Mouse (Mus musculus) limb, embryonic 11.5 days (tissue): ENCODE results near the gene Atp13a3. TPM values are rescaled to one million over a fixed set of nuclear protein-coding genes. Genes with fewer than 3 reads are reported as not detected.

Experiments used
- ATAC-seq: fragments of 200-750 bp; cut with Nextera tagmentation; 2 replicates; pipeline ENCODE4 v1.8.0; 2017; ENCODE audit warnings: low read depth; ENCODE audit not compliant: insufficient number of reproducible peaks, low FRiP score, low TSS enrichment
- DNase-seq: peaks from one replicate; pipeline ENCODE4 v3.0.0-alpha.2; 2015; ENCODE audit warnings: low spot score
- H3K27ac ChIP-seq: fragments of 300-500 bp; sonication (generic); replicated peaks from 2 replicates; pipeline ENCODE4 v1.5.1; 2014; ENCODE audit warnings: low read depth, mild to moderate bottlenecking, low read length
- H3K27me3 ChIP-seq: fragments of 300-500 bp; sonication (generic); 2 replicates; pipeline ENCODE4 v1.6.1; 2014; ENCODE audit warnings: mild to moderate bottlenecking, low read length, mixed read lengths; ENCODE audit not compliant: control insufficient read depth, insufficient read depth
- H3K36me3 ChIP-seq: fragments of 300-500 bp; sonication (generic); 2 replicates; pipeline ENCODE4 v1.6.1; 2014; ENCODE audit warnings: mild to moderate bottlenecking, low read length, moderate library complexity, mixed read lengths; ENCODE audit not compliant: control insufficient read depth, insufficient read depth
- H3K4me1 ChIP-seq: fragments of 300-500 bp; sonication (generic); 2 replicates; pipeline ENCODE4 v1.6.1; 2014; ENCODE audit warnings: low read length, mixed read lengths; ENCODE audit not compliant: control insufficient read depth, insufficient read depth
- H3K4me2 ChIP-seq: fragments of 300-500 bp; sonication (generic); 2 replicates; pipeline ENCODE4 v1.6.1; 2014; ENCODE audit warnings: low read depth, mild to moderate bottlenecking, moderate library complexity; ENCODE audit not compliant: severe bottlenecking
- H3K4me3 ChIP-seq: fragments of 300-500 bp; sonication (generic); 2 replicates; pipeline ENCODE4 v1.5.1; 2014; ENCODE audit warnings: low read depth, low read length
- H3K9ac ChIP-seq: fragments of 300-500 bp; sonication (generic); 2 replicates; pipeline ENCODE4 v1.6.1; 2014; ENCODE audit warnings: mild to moderate bottlenecking, low read length
- H3K9me3 ChIP-seq: fragments of 300-500 bp; sonication (generic); 2 replicates; pipeline ENCODE4 v1.6.1; 2016; ENCODE audit warnings: low read length; ENCODE audit not compliant: control insufficient read depth
- WGBS: fragments of 180-500 bp; shearing (Covaris S2); extraction: QIAGEN DNeasy Blood & Tissue Kit; methylation state at CpG from one replicate; pipeline ENCODE4 v1.1.7; 2014; 5-methylcytosine and 5-hydroxymethylcytosine counted together
- polyA plus RNA-seq: library from polyadenylated mRNA; unstranded; fragments of >200 nt; fragmentation: Nextera tagmentation; extraction: Ambion mirVana; gene quantifications from 2 replicates; pipeline ENCODE4 v1.2.1, GENCODE M21; 2014

The Atp13a3 gene
- polyA plus RNA-seq, 1 experiment from 2014 or later: 14.1 TPM

- H3K27ac ChIP-seq: no peak overlapping the region
- no peak overlapping the region for H3K9ac ChIP-seq
- no peak for ATAC-seq
- WGBS: 87% methylated on average over 15 of the region's 15 CpGs
- DNase-seq: no peak
- no peaks in the 10 kb centered on the region for H3K9me3 ChIP-seq
- peaks cover 23% of the 10 kb centered on the region for H3K4me1 ChIP-seq
- H3K36me3 ChIP-seq: no peaks in the 10 kb centered on the region
- H3K4me3 ChIP-seq: no peak overlapping the region
- H3K4me2 ChIP-seq: no peak overlapping the region
- no peaks in the 10 kb centered on the region for H3K27me3 ChIP-seq
Observed at GRCm38 (mm10) chr16:30275558-30276340, 130.0 kb downstream of the Atp13a3 start.

- Histone ChIP-seq H3K9me3 (no peaks in the 10 kb centered on the region), H3K27me3 (no peaks in the 10 kb centered on the region), H3K36me3 (no peaks in the 10 kb centered on the region), H3K4me2 (no peak overlapping the region), H3K4me1 (peaks cover 12% of the 10 kb centered on the region), H3K4me3 (no peak overlapping the region), H3K27ac (no peak overlapping the region), H3K9ac (no peak overlapping the region)
- WGBS: 92% methylated on average over 8 of the region's 8 CpGs
- ATAC-seq (no peak), DNase-seq (no peak)
Observed at GRCm38 (mm10) chr16:30273065-30273464, 132.7 kb downstream of the Atp13a3 start.

DNA sequence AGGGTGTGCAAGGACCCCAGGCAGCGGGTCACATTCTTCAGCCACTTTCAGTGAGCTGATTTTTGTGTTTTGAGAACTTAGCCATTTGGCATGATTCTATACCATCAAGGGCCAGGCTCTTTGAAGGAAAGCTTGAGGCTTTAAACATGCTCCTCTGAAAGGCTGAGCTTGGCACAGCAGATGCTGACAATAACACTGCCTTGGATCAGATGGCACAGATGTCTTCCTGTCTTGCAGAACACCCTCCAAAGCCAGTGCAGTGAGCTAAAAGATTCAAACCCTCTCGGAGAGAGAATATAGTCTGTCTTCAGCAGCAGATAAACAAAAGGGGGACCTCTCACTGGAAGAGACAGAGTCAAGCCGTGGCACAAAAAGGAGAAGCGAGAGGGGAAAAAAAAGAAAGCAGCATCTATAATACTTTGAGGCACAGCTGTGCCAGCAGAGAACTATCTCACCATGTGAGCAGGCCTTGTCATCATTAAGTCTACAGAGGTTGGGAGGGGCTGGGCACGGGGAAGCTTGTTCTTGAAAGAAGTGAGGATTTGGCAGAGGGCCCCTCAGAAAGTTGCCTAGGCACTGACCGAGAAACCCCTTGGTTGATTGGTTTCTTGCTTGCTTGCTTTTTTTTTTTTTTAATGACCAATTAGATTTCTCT, 133.7 kb downstream of the Atp13a3 start:
- DNase-seq (no peak), ATAC-seq (no peak)
- no peak overlapping the region for H3K9ac ChIP-seq
- no peaks in the 10 kb centered on the region for H3K27me3 ChIP-seq
- 71% methylated on average over 6 of the region's 6 CpGs for WGBS
- H3K4me3 ChIP-seq: no peak overlapping the region
- H3K4me1 ChIP-seq: peaks cover 12% of the 10 kb centered on the region
- H3K9me3 ChIP-seq: no peaks in the 10 kb centered on the region
- no peaks in the 10 kb centered on the region for H3K36me3 ChIP-seq
- no peak overlapping the region for H3K4me2 ChIP-seq
- H3K27ac ChIP-seq: no peak overlapping the region

DNA sequence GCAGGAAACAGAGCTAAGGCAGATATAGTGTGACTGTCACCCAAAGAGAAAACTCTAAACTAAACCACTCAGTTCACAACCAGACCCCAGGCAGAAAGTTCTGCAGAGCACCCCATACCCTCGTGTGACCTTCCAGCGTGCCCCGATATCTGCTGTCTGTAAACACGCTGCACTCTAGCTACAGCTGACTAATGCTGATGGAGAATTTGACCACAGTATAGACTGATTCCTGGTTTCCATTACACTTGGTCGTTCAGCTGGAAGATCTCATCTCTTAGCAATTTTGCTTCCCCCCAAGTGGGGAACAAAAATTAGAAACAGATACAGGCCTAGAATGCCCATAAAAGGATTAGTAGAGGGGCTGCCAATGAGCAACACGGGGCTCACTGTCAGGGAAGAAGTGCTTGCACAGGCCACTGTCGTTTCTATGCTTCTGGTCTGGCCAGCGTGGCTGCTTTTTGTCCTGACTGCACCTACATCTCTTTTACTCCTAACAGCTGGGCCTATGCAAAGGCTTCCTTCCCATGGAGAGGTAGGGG, 134.5 kb downstream of the Atp13a3 start:
- Histone ChIP-seq H3K4me2 (no peak overlapping the region), H3K9ac (no peak overlapping the region), H3K36me3 (no peaks in the 10 kb centered on the region), H3K4me3 (no peak overlapping the region), H3K27ac (no peak overlapping the region), H3K27me3 (no peaks in the 10 kb centered on the region), H3K9me3 (no peaks in the 10 kb centered on the region), H3K4me1 (peaks cover 12% of the 10 kb centered on the region)
- WGBS: 37% methylated on average over 8 of the region's 8 CpGs
- no peak for ATAC-seq
- DNase-seq: no peak

DNA sequence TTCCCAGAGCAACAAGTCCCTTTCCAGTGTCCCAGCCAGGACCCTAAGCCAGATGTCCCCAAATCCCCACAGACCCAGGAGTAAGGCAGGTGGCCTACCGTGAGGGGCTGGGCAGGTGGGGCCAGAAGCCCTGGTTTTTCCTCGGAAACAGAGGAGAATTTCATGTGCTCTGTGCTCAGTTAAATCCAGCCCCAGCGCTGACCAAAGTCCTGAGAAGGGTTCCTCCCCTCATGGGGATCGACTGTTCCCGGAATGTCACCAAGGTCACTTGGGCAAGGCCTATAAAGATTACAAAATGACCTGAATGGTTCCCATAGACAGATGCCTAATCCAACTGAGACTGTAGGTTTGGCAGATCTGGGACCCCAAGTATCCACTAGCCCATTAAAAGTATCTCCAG, 138.4 kb downstream of the Atp13a3 start, which contains the start of gene Cpn2:
Gene Cpn2, minus strand, starts transcription at position 141 of the 400 bp plus-strand sequence.
- H3K4me2 ChIP-seq: no peak within 1 kb of the TSS
- H3K36me3 ChIP-seq: no peaks in the 10 kb centered on the region
- no peaks in the 10 kb centered on the region for H3K9me3 ChIP-seq
- H3K27me3 ChIP-seq: no peaks in the 10 kb centered on the region
- H3K4me3 ChIP-seq: no peak within 1 kb of the TSS
- 77% methylated on average over 5 of the region's 5 CpGs for WGBS
- no peak for ATAC-seq
- H3K9ac ChIP-seq: no peak within 1 kb of the TSS
- H3K4me1 ChIP-seq: peaks cover 12% of the 10 kb centered on the region
- no peak within 1 kb of the TSS for H3K27ac ChIP-seq
- no peak for DNase-seq

- peaks cover 5% of the 10 kb centered on the region for H3K4me1 ChIP-seq
- H3K27me3 ChIP-seq: no peaks in the 10 kb centered on the region
- H3K9ac ChIP-seq: no peak overlapping the region
- 81% methylated on average over 5 of the region's 5 CpGs for WGBS
- H3K9me3 ChIP-seq: no peaks in the 10 kb centered on the region
- ATAC-seq (no peak), DNase-seq (no peak)
- H3K36me3 ChIP-seq: no peaks in the 10 kb centered on the region
- H3K27ac ChIP-seq: no peak overlapping the region
- H3K4me3 ChIP-seq: no peak overlapping the region
- no peak overlapping the region for H3K4me2 ChIP-seq
Observed at GRCm38 (mm10) chr16:30266561-30266960, 139.2 kb downstream of the Atp13a3 start.

- H3K9ac ChIP-seq: no peak overlapping the region
Observed at GRCm38 (mm10) chr16:30265611-30266010, 140.2 kb downstream of the Atp13a3 start.

DNA sequence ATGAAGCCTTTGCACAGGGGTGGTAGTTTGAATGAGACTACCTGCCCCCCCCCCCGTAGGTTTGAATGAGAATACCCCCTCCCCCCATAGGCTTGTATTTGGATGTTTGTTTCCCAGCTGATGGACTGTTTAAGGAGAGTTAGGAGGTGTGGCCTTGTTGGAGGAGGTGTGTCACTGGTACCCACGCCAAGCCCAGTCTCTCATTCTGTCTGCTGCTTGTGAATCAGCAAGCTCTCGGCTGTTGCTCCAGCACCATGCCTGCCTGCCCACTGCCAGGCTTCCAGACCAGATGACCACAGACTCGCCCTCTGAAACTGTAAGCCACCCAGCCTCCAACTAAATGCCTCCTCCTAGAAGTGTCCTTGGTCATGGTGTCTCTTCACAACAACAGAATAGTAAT, 142.6 kb downstream of the Atp13a3 start:
- Histone ChIP-seq H3K4me2 (no peak overlapping the region), H3K9ac (no peak overlapping the region), H3K9me3 (no peaks in the 10 kb centered on the region), H3K27me3 (no peaks in the 10 kb centered on the region), H3K4me3 (no peak overlapping the region), H3K4me1 (no peaks in the 10 kb centered on the region), H3K36me3 (no peaks in the 10 kb centered on the region), H3K27ac (no peak overlapping the region)
- 55% methylated on average over 4 of the region's 4 CpGs for WGBS
- no peak for DNase-seq
- ATAC-seq: 0 out of 2 replicates have a peak, but pooled peaks have one; percentile 63

More at GRCm38 (mm10) chr16:30265611-30266010, 140.2 kb downstream of the Atp13a3 start:
- ATAC-seq (no peak), DNase-seq (no peak)
- no peaks in the 10 kb centered on the region for H3K9me3 ChIP-seq
- no peaks in the 10 kb centered on the region for H3K36me3 ChIP-seq
- H3K27me3 ChIP-seq: no peaks in the 10 kb centered on the region
- H3K4me3 ChIP-seq: no peak overlapping the region
- H3K4me2 ChIP-seq: no peak overlapping the region
- 68% methylated on average over 4 of the region's 4 CpGs for WGBS
- no peak overlapping the region for H3K27ac ChIP-seq
- H3K4me1 ChIP-seq: no peaks in the 10 kb centered on the region
